Mouse (Mus musculus) layer of hippocampus, adult 9-11 months (tissue): ENCODE measurements around the gene Gse1.

ENCODE experiments used
- DNase-seq: peaks from one replicate; pipeline ENCODE4 v3.0.0; 2022

Gene Gse1

GRCm38 (mm10) chr8:120305800-120306385 is 77.6 kb downstream of the Gse1 start:
- DNase-seq: no peak

- DNase-seq: peak; percentile 62
These were observed 78.8 kb downstream of the Gse1 start for GRCm38 (mm10) chr8:120307103-120307502.

GRCm38 (mm10) chr8:120307528-120307927 is 79.3 kb downstream of the Gse1 start:
- no peak for DNase-seq

- no peak for DNase-seq
These were observed 79.9 kb downstream of the Gse1 start for GRCm38 (mm10) chr8:120308131-120308530.

- no peak for DNase-seq
These were observed 80.3 kb downstream of the Gse1 start for GRCm38 (mm10) chr8:120308553-120308952.

GRCm38 (mm10) chr8:120309326-120309725 is 81.1 kb downstream of the Gse1 start:
- DNase-seq: peak; percentile 80

- DNase-seq: no peak
These were observed 81.8 kb downstream of the Gse1 start for GRCm38 (mm10) chr8:120310063-120310462.

GRCm38 (mm10) chr8:120312452-120312851 is 84.2 kb downstream of the Gse1 start:
- DNase-seq: no peak

GRCm38 (mm10) chr8:120313674-120314073 is 85.4 kb downstream of the Gse1 start:
- no peak for DNase-seq

- DNase-seq: no peak
These were observed 86.7 kb downstream of the Gse1 start for GRCm38 (mm10) chr8:120314932-120315331.

GRCm38 (mm10) chr8:120315644-120316043 is 87.4 kb downstream of the Gse1 start:
- no peak for DNase-seq

- DNase-seq: no peak
These were observed 88.5 kb downstream of the Gse1 start for GRCm38 (mm10) chr8:120316707-120317106.

- no peak for DNase-seq
These were observed 89.0 kb downstream of the Gse1 start for GRCm38 (mm10) chr8:120317118-120317824.

- no peak for DNase-seq
These were observed 90.3 kb downstream of the Gse1 start for GRCm38 (mm10) chr8:120318476-120318991.

- peak; percentile 58 for DNase-seq
These were observed 91.2 kb downstream of the Gse1 start for GRCm38 (mm10) chr8:120319449-120319848.

- no peak for DNase-seq
These were observed 91.9 kb downstream of the Gse1 start for GRCm38 (mm10) chr8:120320146-120320545.

GRCm38 (mm10) chr8:120321724-120322123 is 93.5 kb downstream of the Gse1 start:
- no peak for DNase-seq

- peak; percentile 91 for DNase-seq
These were observed 94.7 kb downstream of the Gse1 start for GRCm38 (mm10) chr8:120322956-120323448.

GRCm38 (mm10) chr8:120324555-120324954 is 96.3 kb downstream of the Gse1 start:
- DNase-seq: peak; percentile 57

GRCm38 (mm10) chr8:120325172-120325767 is 97.0 kb downstream of the Gse1 start:
- DNase-seq: no peak

- no peak for DNase-seq
These were observed 98.9 kb downstream of the Gse1 start for GRCm38 (mm10) chr8:120327131-120327554.

- no peak for DNase-seq
These were observed 100.2 kb downstream of the Gse1 start for GRCm38 (mm10) chr8:120328361-120329022.
